Mouse (Mus musculus) forebrain, postnatal 0 days (tissue): ENCODE results near the gene Cpa4. TPM values are rescaled to one million over a fixed set of nuclear protein-coding genes. Genes with fewer than 3 reads are reported as not detected.

Source experiments
- ATAC-seq: fragments of 200-750 bp; cut with Nextera tagmentation; 2 replicates; pipeline ENCODE4 v1.8.0; 2017; ENCODE audit warnings: mild to moderate bottlenecking, moderate library complexity
- DNase-seq: peaks from one replicate; pipeline ENCODE4 v3.0.0-alpha.2; 2015
- H3K27ac ChIP-seq: fragments of 300-500 bp; sonication (generic); 2 replicates; pipeline ENCODE4 v1.5.1; 2014; ENCODE audit warnings: low read depth, mild to moderate bottlenecking, antibody characterized with exemption, low read length, moderate library complexity, mixed read lengths
- H3K27me3 ChIP-seq: fragments of 300-500 bp; sonication (generic); 2 replicates; pipeline ENCODE4 v1.6.1; 2014; ENCODE audit warnings: mild to moderate bottlenecking, low read length, mixed read lengths; ENCODE audit not compliant: insufficient read depth
- H3K36me3 ChIP-seq: fragments of 300-500 bp; sonication (generic); 2 replicates; pipeline ENCODE4 v1.6.1; 2014; ENCODE audit warnings: mild to moderate bottlenecking, moderate library complexity; ENCODE audit not compliant: insufficient read depth
- H3K4me1 ChIP-seq: fragments of 300-500 bp; sonication (generic); 2 replicates; pipeline ENCODE4 v1.6.1; 2014; ENCODE audit warnings: antibody characterized with exemption; ENCODE audit not compliant: insufficient read depth
- H3K4me2 ChIP-seq: fragments of 300-500 bp; sonication (generic); 2 replicates; pipeline ENCODE4 v1.6.1; 2014; ENCODE audit warnings: low read depth, mild to moderate bottlenecking, moderate library complexity
- H3K4me3 ChIP-seq: fragments of 300-500 bp; sonication (generic); 2 replicates; pipeline ENCODE4 v1.5.1; 2014; ENCODE audit warnings: low read depth, low read length, mixed read lengths
- H3K9ac ChIP-seq: fragments of 300-500 bp; sonication (generic); 2 replicates; pipeline ENCODE4 v1.6.1; 2014; ENCODE audit warnings: mild to moderate bottlenecking
- H3K9me3 ChIP-seq: fragments of 300-500 bp; sonication (generic); 2 replicates; pipeline ENCODE4 v1.6.1; 2016; ENCODE audit warnings: low read length
- CTCF ChIP-seq: sonication (generic); IDR thresholded peaks from 2 replicates; pipeline ENCODE4 v1.5.1; 2016; ENCODE audit warnings: antibody characterized with exemption, control low read depth, low read depth
- WGBS: fragments of 180-500 bp; shearing (Covaris S2); extraction: QIAGEN DNeasy Blood & Tissue Kit; methylation state at CpG from one replicate; pipeline ENCODE4 v1.1.7; 2014; 5-methylcytosine and 5-hydroxymethylcytosine counted together
- polyA plus RNA-seq: library from polyadenylated mRNA; unstranded; fragments of >200 nt; fragmentation: Nextera tagmentation; extraction: Ambion mirVana; gene quantifications from 2 replicates; pipeline ENCODE4 v1.2.1, GENCODE M21; 2015
- total RNA-seq: library from RNA; depleted of rRNA; stranded (reverse); fragments of >200 nt; gene quantifications from 2 replicates; pipeline ENCODE4 v1.2.3, GENCODE M21; 2014

Gene Cpa4
- total and polyA plus RNA-seq, 2 experiments from 2014 or later: 0.38 to 0.88 TPM

GRCm38 (mm10) chr6:30605672-30606071 is 37.5 kb downstream of the Cpa4 start:
- ATAC-seq (no peak), DNase-seq (no peak)
- no peaks in the 10 kb centered on the region for H3K36me3 ChIP-seq
- no peak overlapping the region for H3K4me3 ChIP-seq
- 87% methylated on average over 5 of the region's 5 CpGs for WGBS
- H3K9ac ChIP-seq: no peak overlapping the region
- no peak overlapping the region for H3K4me2 ChIP-seq
- TF ChIP-seq CTCF: no peak
- no peaks in the 10 kb centered on the region for H3K27me3 ChIP-seq
- no peaks in the 10 kb centered on the region for H3K9me3 ChIP-seq
- H3K27ac ChIP-seq: no peak overlapping the region
- H3K4me1 ChIP-seq: no peaks in the 10 kb centered on the region

- Histone ChIP-seq H3K36me3 (no peaks in the 10 kb centered on the region), H3K4me2 (no peak within 1 kb of the TSS), H3K4me1 (peaks cover 6% of the 10 kb centered on the region; the same call in 1 of the 2 replicates), H3K4me3 (no peak within 1 kb of the TSS), H3K9me3 (no peaks in the 10 kb centered on the region), H3K27ac (no peak within 1 kb of the TSS), H3K9ac (no peak within 1 kb of the TSS), H3K27me3 (no peaks in the 10 kb centered on the region)
- 64% methylated on average over 7 of the region's 7 CpGs for WGBS
- ATAC-seq (no peak), DNase-seq (no peak)
- no peak for TF ChIP-seq CTCF
These were observed 42.5 kb downstream of the Cpa4 start, which contains the start of gene Cpa5 for GRCm38 (mm10) chr6:30610710-30611109. TSS of gene Cpa5 (plus strand) at chr6:30611010.

- WGBS: 24% methylated on average over 5 of the region's 5 CpGs
- no peak overlapping the region for H3K27ac ChIP-seq
- H3K9me3 ChIP-seq: no peaks in the 10 kb centered on the region
- no peak for DNase-seq
- no peak overlapping the region for H3K4me3 ChIP-seq
- H3K36me3 ChIP-seq: no peaks in the 10 kb centered on the region
- no peak overlapping the region for H3K9ac ChIP-seq
- no peak for TF ChIP-seq CTCF
- no peak for ATAC-seq
- H3K4me1 ChIP-seq: peaks cover 9% of the 10 kb centered on the region
- no peak overlapping the region for H3K4me2 ChIP-seq
- H3K27me3 ChIP-seq: no peaks in the 10 kb centered on the region
These were observed 43.0 kb downstream of the Cpa4 start for GRCm38 (mm10) chr6:30611212-30611611.

GRCm38 (mm10) chr6:30614251-30614650 is 46.1 kb downstream of the Cpa4 start:
- H3K27ac ChIP-seq: no peak overlapping the region
- ATAC-seq: no peak
- no peaks in the 10 kb centered on the region for H3K27me3 ChIP-seq
- no peaks in the 10 kb centered on the region for H3K36me3 ChIP-seq
- no peak for TF ChIP-seq CTCF
- no peak overlapping the region for H3K4me3 ChIP-seq
- peaks cover 29% of the 10 kb centered on the region for H3K4me1 ChIP-seq
- no peaks in the 10 kb centered on the region for H3K9me3 ChIP-seq
- no peak overlapping the region for H3K9ac ChIP-seq
- no peak overlapping the region for H3K4me2 ChIP-seq
- 44% methylated on average over 6 of the region's 6 CpGs for WGBS
- peak; percentile 27 for DNase-seq

- Histone ChIP-seq H3K9ac (no peak overlapping the region), H3K27me3 (no peaks in the 10 kb centered on the region), H3K27ac (0 out of 2 replicates have a peak overlapping the region, but pooled peaks have one; percentile 21), H3K9me3 (no peaks in the 10 kb centered on the region), H3K4me2 (no peak overlapping the region), H3K36me3 (no peaks in the 10 kb centered on the region), H3K4me1 (peaks cover 29% of the 10 kb centered on the region), H3K4me3 (no peak overlapping the region)
- DNase-seq: no peak
- TF ChIP-seq CTCF: no peak
- WGBS: 35% methylated on average over 4 of the region's 4 CpGs
- no peak for ATAC-seq
These were observed 47.6 kb downstream of the Cpa4 start for GRCm38 (mm10) chr6:30615741-30616140.

- ATAC-seq (no peak), DNase-seq (no peak)
- Histone ChIP-seq H3K36me3 (no peaks in the 10 kb centered on the region), H3K4me2 (0 out of 2 replicates have a peak overlapping the region, but pooled peaks have one; percentile 53), H3K9ac (no peak overlapping the region), H3K27me3 (no peaks in the 10 kb centered on the region), H3K4me1 (peaks cover 29% of the 10 kb centered on the region), H3K4me3 (no peak overlapping the region), H3K9me3 (no peaks in the 10 kb centered on the region), H3K27ac (peak overlapping the region; percentile 84; the same call in 1 of the 2 replicates)
- 8% methylated on average over 8 of the region's 8 CpGs for WGBS
- TF ChIP-seq CTCF: no peak
These were observed 48.3 kb downstream of the Cpa4 start for GRCm38 (mm10) chr6:30616491-30616941.

- DNase-seq (no peak), ATAC-seq (peak; percentile 2; the same call in 1 of the 2 replicates)
- Histone ChIP-seq H3K9me3 (no peaks in the 10 kb centered on the region), H3K36me3 (no peaks in the 10 kb centered on the region), H3K4me1 (peaks cover 29% of the 10 kb centered on the region), H3K4me2 (peak overlapping the region; percentile 53), H3K9ac (peak overlapping the region; percentile 53; the same call in 1 of the 2 replicates), H3K27me3 (no peaks in the 10 kb centered on the region), H3K27ac (peak overlapping the region; percentile 84), H3K4me3 (peak overlapping the region; percentile 25)
- TF ChIP-seq CTCF: no peak
- WGBS: 8% methylated on average over 13 of the region's 13 CpGs
These were observed 49.1 kb downstream of the Cpa4 start for GRCm38 (mm10) chr6:30617020-30617958.
